Mouse (Mus musculus): ENCODE results near the gene Cept1. TPM values are rescaled to one million over a fixed set of nuclear protein-coding genes. Genes with fewer than 3 reads are reported as not detected.

Cept1 gene
- 11.2 and 13.6 TPM in 2 replicates for polyA plus RNA-seq (2012; rRNA removed)

GRCm38 (mm10) chr3:106547171-106547923 lies at the start of gene Cept1, which contains the start of gene Dram2:
Gene Cept1, minus strand, starts transcription at chr3:106547802.
Gene Dram2, plus strand, starts transcription at chr3:106547798.

GRCm38 (mm10) chr3:106482281-106483081 lies 65.1 kb downstream of the Cept1 start, which contains the start of gene Dennd2d:
Gene Dennd2d, plus strand, starts transcription at chr3:106482405.

Other genes starting within 250 kb of the Cept1 start
- gene Chil6, start 141.6 kb downstream of the Cept1 start, polyA plus RNA-seq (2012; rRNA removed), result 0.02 and 0.05 TPM in 2 replicates
- gene Dennd2d, start 65.4 kb downstream of the Cept1 start, polyA plus RNA-seq (2012; rRNA removed), result 1.9 and 2.3 TPM in 2 replicates
- gene Dram2, start within 50 bp of the Cept1 start, polyA plus RNA-seq (2012; rRNA removed), result 15.2 and 19.9 TPM in 2 replicates
- 3.1 and 3.2 TPM in 2 replicates for gene Lrif1, start 137.2 kb upstream of the Cept1 start, polyA plus RNA-seq (2012; rRNA removed)
- gene Cd53, start 242.3 kb upstream of the Cept1 start, polyA plus RNA-seq (2012; rRNA removed), result 9.0 and 13.7 TPM in 2 replicates